Mouse (Mus musculus): ENCODE results near the gene Erp27.
"Not testable (repeated sequence)": the region's sequence is repeated elsewhere in the genome, so short reads cannot be mapped to it uniquely, and the experiment has no call there.

Erp27 gene

GRCm38 (mm10) chr6:136903885-136904470 lies 18.0 kb downstream of the Erp27 start:
- no peak for DNase-seq

- DNase-seq, result no peak
Measured at GRCm38 (mm10) chr6:136902527-136902926, 19.5 kb downstream of the Erp27 start.

- DNase-seq, result no peak
Measured at GRCm38 (mm10) chr6:136901010-136901409, 21.0 kb downstream of the Erp27 start.

- DNase-seq, result no peak
Measured at GRCm38 (mm10) chr6:136900369-136901009, 21.5 kb downstream of the Erp27 start.

- no peak for DNase-seq
Measured at GRCm38 (mm10) chr6:136898954-136899353, 23.0 kb downstream of the Erp27 start.

GRCm38 (mm10) chr6:136898222-136898621 lies 23.8 kb downstream of the Erp27 start:
- DNase-seq, result no peak

GRCm38 (mm10) chr6:136897789-136898188 lies 24.2 kb downstream of the Erp27 start:
- DNase-seq, result no peak

GRCm38 (mm10) chr6:136894532-136895339 lies 27.2 kb downstream of the Erp27 start:
- no peak for DNase-seq

GRCm38 (mm10) chr6:136892002-136892401 lies 30.0 kb downstream of the Erp27 start:
- DNase-seq, result no peak

GRCm38 (mm10) chr6:136889554-136889953 lies 32.4 kb downstream of the Erp27 start:
- no peak for DNase-seq

GRCm38 (mm10) chr6:136889067-136889466 lies 32.9 kb downstream of the Erp27 start:
- no peak for DNase-seq

GRCm38 (mm10) chr6:136887854-136888253 lies 34.1 kb downstream of the Erp27 start:
- no peak for DNase-seq

- not testable (repeated sequence) for DNase-seq
Measured at GRCm38 (mm10) chr6:136884766-136885165, 37.2 kb downstream of the Erp27 start.

GRCm38 (mm10) chr6:136883961-136884360 lies 38.0 kb downstream of the Erp27 start:
- DNase-seq, result no peak

- DNase-seq, result no peak
Measured at GRCm38 (mm10) chr6:136883431-136883915, 38.5 kb downstream of the Erp27 start.

- DNase-seq, result no peak
Measured at GRCm38 (mm10) chr6:136881678-136882077, 40.3 kb downstream of the Erp27 start.

GRCm38 (mm10) chr6:136875670-136876069 lies 46.3 kb downstream of the Erp27 start, which contains the start of gene Mgp:
TSS of gene Mgp (minus strand) at chr6:136875823.
- no peak for DNase-seq

GRCm38 (mm10) chr6:136874599-136874998 lies 47.4 kb downstream of the Erp27 start:
- no peak for DNase-seq

- no peak for DNase-seq
Measured at GRCm38 (mm10) chr6:136868921-136869320, 53.1 kb downstream of the Erp27 start.

- DNase-seq, result no peak
Measured at GRCm38 (mm10) chr6:136866150-136866549, 55.8 kb downstream of the Erp27 start.

- DNase-seq, result no peak
Measured at GRCm38 (mm10) chr6:136865360-136865759, 56.6 kb downstream of the Erp27 start.

- no peak for DNase-seq
Measured at GRCm38 (mm10) chr6:136861020-136861419, 61.0 kb downstream of the Erp27 start.

GRCm38 (mm10) chr6:136858420-136858819 lies 63.6 kb downstream of the Erp27 start:
- DNase-seq, result peak; percentile 55

GRCm38 (mm10) chr6:136857873-136858260 lies 64.1 kb downstream of the Erp27 start:
- DNase-seq, result no peak

Measured in liver (tissue).